Mouse (Mus musculus): Measurements from ENCODE around the gene Abcc2.

The Abcc2 gene

GRCm38 (mm10) chr19:43784761-43785160 is 2.8 kb downstream of the Abcc2 start:
- DNase-seq = no peak

- no peak for DNase-seq
Measured at GRCm38 (mm10) chr19:43786249-43787026, 4.4 kb downstream of the Abcc2 start.

GRCm38 (mm10) chr19:43789817-43790216 is 7.8 kb downstream of the Abcc2 start:
- no peak for DNase-seq

GRCm38 (mm10) chr19:43792537-43792936 is 10.5 kb downstream of the Abcc2 start:
- no peak for DNase-seq

GRCm38 (mm10) chr19:43793951-43794350 is 12.0 kb downstream of the Abcc2 start:
- DNase-seq = no peak

GRCm38 (mm10) chr19:43795511-43795910 is 13.5 kb downstream of the Abcc2 start:
- DNase-seq = no peak

GRCm38 (mm10) chr19:43797216-43797615 is 15.2 kb downstream of the Abcc2 start:
- DNase-seq = no peak

GRCm38 (mm10) chr19:43801427-43802051 is 19.5 kb downstream of the Abcc2 start:
- no peak for DNase-seq

GRCm38 (mm10) chr19:43803866-43804265 is 21.9 kb downstream of the Abcc2 start:
- DNase-seq = no peak

GRCm38 (mm10) chr19:43809331-43809730 is 27.3 kb downstream of the Abcc2 start:
- no peak for DNase-seq

- DNase-seq = no peak
Measured at GRCm38 (mm10) chr19:43811419-43811818, 29.4 kb downstream of the Abcc2 start.

GRCm38 (mm10) chr19:43813315-43813714 is 31.3 kb downstream of the Abcc2 start:
- no peak for DNase-seq

- DNase-seq = no peak
Measured at GRCm38 (mm10) chr19:43815661-43816414, 33.8 kb downstream of the Abcc2 start.

GRCm38 (mm10) chr19:43826855-43827254 is 44.9 kb downstream of the Abcc2 start:
- no peak for DNase-seq

GRCm38 (mm10) chr19:43832425-43833069 is 50.6 kb downstream of the Abcc2 start:
- peak; percentile 45 for DNase-seq

- DNase-seq = no peak
Measured at GRCm38 (mm10) chr19:43843184-43843583, 61.2 kb downstream of the Abcc2 start.

- DNase-seq = no peak
Measured at GRCm38 (mm10) chr19:43845331-43845908, 63.4 kb downstream of the Abcc2 start.

GRCm38 (mm10) chr19:43847056-43847455 is 65.1 kb downstream of the Abcc2 start:
- DNase-seq = no peak

GRCm38 (mm10) chr19:43847966-43848365 is 66.0 kb downstream of the Abcc2 start:
- no peak for DNase-seq

GRCm38 (mm10) chr19:43850026-43850425 is 68.0 kb downstream of the Abcc2 start:
- no peak for DNase-seq

GRCm38 (mm10) chr19:43851996-43852630 is 70.1 kb downstream of the Abcc2 start:
- peak; percentile 55 for DNase-seq

- no peak for DNase-seq
Measured at GRCm38 (mm10) chr19:43852837-43853545, 71.0 kb downstream of the Abcc2 start.

All from cerebellum, adult 9-11 months (tissue).